Mouse (Mus musculus) natural killer cell, adult 2 months (primary cell): ENCODE measurements at regions not wholly inside any gene's neighbourhood (a gene's known extent, or its start where the extent isn't known, plus 50 kb on each side); places are given as distances from the start of the nearest gene placed in this dataset.

Experiments
- DNase-seq, 2 experiments: peaks; one replicate each; pipeline ENCODE4 v3.0.0; 2022; ENCODE audit warnings: low spot score in 2 of 2

DNA sequence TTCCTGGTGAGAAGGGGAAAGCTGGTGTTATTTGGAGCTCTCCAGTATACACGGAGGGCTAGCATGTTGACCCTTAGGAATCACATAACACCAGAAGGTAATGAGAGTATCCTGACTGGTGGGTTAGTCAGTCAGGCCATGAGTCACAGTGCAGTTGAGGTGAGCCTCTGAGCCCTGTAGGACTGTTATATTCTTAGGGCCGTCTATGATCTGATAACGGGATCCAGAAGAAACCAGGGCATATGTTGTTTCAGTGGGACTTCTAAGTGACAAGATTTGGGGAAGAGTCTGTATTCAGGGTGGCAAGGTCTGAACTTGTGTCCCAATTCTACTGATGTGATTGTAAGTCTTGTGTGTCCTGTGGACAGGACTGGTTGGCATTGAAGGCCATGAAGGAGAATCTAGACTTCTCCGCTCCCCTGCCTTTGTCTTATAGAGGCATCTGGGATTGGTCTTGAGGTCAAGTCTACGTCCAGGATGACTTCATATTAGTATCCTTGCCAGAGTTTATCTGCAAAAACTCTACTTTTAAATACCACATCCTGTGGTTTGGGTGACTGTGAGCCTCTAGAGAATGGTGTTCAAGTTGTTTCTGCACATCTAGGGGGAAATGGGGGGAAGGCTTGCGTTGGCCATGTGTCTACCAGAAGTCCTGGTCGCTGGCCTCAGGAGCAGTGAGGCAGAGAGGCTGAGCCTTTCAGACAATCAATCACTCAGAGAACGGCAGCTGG is 71.2 kb downstream of the Itgb2l start:
- DNase-seq: peak; percentile 35 to 73

DNA sequence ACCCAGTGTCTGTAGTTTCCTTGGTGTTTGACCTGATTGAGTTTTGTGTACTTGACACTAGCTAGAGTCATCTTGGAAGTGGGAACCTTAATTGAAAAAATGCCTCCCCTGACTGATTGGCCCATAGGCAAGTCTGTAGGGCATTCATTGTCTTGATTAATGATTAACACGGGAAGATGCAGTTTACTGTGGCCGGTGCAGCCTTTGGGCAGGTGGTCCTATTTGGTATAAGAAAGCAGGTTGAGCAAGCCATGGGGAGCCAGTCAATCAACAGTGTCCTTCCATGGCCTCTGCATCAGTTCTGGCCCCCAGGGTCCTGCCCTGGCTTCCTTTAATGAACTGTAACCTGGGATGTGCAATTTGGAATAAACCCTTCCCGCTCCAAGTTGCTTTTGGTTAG is 72.3 kb downstream of the Itgb2l start:
- DNase-seq: no peak

DNA sequence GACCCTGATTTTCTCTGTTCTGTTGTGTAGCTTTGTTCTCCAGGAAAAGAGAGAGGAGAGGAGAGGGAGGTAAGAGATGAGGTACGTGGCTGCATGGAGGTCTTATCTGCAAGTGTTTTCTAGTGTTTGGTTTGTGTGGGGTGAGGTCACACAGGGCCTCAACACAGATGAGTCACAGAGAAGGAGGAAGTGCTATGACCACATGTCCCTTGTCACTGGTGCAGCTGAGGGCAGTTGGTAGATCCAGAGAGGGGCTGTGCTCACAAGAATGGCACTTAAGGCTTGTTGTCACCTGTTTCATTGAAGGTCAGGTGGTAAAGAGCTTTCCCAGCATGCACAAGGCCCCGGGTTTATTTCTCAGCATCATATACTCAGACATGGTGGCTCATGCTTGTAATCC is 73.2 kb downstream of the Itgb2l start:
- peak; percentile 66 to 83 for DNase-seq
